ENCODE assay signal across 19 mouse cellular contexts in genomic region chr14:86898898-86899297, GRCm38 (mm10).
DNase-seq lines count a peak whose midpoint lies in the region; ATAC-seq and TF ChIP-seq lines count a peak whose summit lies in the region.
"Had no signal": no experiment of that assay in that cellular context is flagged by ENCODE, and none has a peak within 500 bp of the region (broad histone marks: within the 10 kb centered on the region; RNA-seq: fewer than 3 reads in every experiment).

No protein-coding gene starts in this region.

- DNase-seq in cerebellum, postnatal 10 days: peak; percentile 27 to 36
- peak; percentile 5 for DNase-seq in kidney, postnatal 0 days (ENCODE audit: low spot score)
- DNase-seq in kidney, postnatal 4 days: no peak
- DNase-seq in retina, postnatal 1 day: peak; percentile 10
- DNase-seq in retina, embryonic 14.5 days (ENCODE audit: low spot score): no peak
- no peak for DNase-seq in embryonic facial prominence, embryonic 10.5 days (ENCODE audit: low spot score)
- DNase-seq in B cell, adult 2 months: no peak
- DNase-seq: cerebellum, postnatal 36 days; gastrocnemius, postnatal 25 days; kidney, adult 9 months; liver, embryonic 13.5 days; lung, postnatal 4 days; thymus, postnatal 4 days had no signal

- H3K4me2 ChIP-seq in kidney, postnatal 0 days (ENCODE audit: low read length): no peak overlapping the region
- H3K4me2 ChIP-seq: embryonic facial prominence, embryonic 13.5 days; heart, embryonic 13.5 days; hindbrain, embryonic 12.5 days; liver, embryonic 13.5 days; neural tube, embryonic 13.5 days had no signal

- H3K27ac ChIP-seq in kidney, postnatal 0 days: no peak overlapping the region
- no peak overlapping the region for H3K27ac ChIP-seq in embryonic facial prominence, embryonic 10.5 days (replicated peaks)
- H3K27ac ChIP-seq: embryonic facial prominence, embryonic 13.5 days; heart, embryonic 13.5 days; hindbrain, embryonic 12.5 days; liver, embryonic 13.5 days; neural tube, embryonic 13.5 days had no signal

- H3K27me3 ChIP-seq in kidney, postnatal 0 days (ENCODE audit: insufficient read depth, low read length): no peaks in the 10 kb centered on the region
- no peaks in the 10 kb centered on the region for H3K27me3 ChIP-seq in embryonic facial prominence, embryonic 10.5 days (replicated peaks; ENCODE audit: low read depth, poor library complexity, severe bottlenecking)
- H3K27me3 ChIP-seq: embryonic facial prominence, embryonic 13.5 days; heart, embryonic 13.5 days; hindbrain, embryonic 12.5 days; liver, embryonic 13.5 days; neural tube, embryonic 13.5 days had no signal

- ATAC-seq in cerebellum, adult (ENCODE audit: insufficient number of reproducible peaks, low FRiP score, low TSS enrichment): no peak
- ATAC-seq in kidney, postnatal 0 days (replicated peaks; ENCODE audit: low FRiP score, low read depth): no peak
- ATAC-seq: midbrain, embryonic 16.5 days had no signal

- no peak overlapping the region for H3K4me3 ChIP-seq in kidney, postnatal 0 days (replicated peaks; ENCODE audit: low read depth, low read length)
- no peak overlapping the region for H3K4me3 ChIP-seq in embryonic facial prominence, embryonic 10.5 days
- H3K4me3 ChIP-seq: embryonic facial prominence, embryonic 13.5 days; heart, embryonic 13.5 days; hindbrain, embryonic 12.5 days; liver, embryonic 13.5 days; neural tube, embryonic 13.5 days had no signal

- H3K9ac ChIP-seq in kidney, postnatal 0 days (ENCODE audit: low read depth, low read length): no peak overlapping the region
- H3K9ac ChIP-seq: embryonic facial prominence, embryonic 13.5 days; heart, embryonic 13.5 days; hindbrain, embryonic 12.5 days; liver, embryonic 13.5 days; neural tube, embryonic 13.5 days had no signal

- H3K36me3 ChIP-seq in kidney, postnatal 0 days (ENCODE audit: insufficient read depth, low read length): no peaks in the 10 kb centered on the region
- H3K36me3 ChIP-seq in embryonic facial prominence, embryonic 10.5 days (replicated peaks): peaks cover 13% of the 10 kb centered on the region
- H3K36me3 ChIP-seq: embryonic facial prominence, embryonic 13.5 days; hindbrain, embryonic 12.5 days; neural tube, embryonic 13.5 days had no signal

- H3K4me1 ChIP-seq in kidney, postnatal 0 days (replicated peaks; ENCODE audit: insufficient read depth, low read length): no peaks in the 10 kb centered on the region
- H3K4me1 ChIP-seq in embryonic facial prominence, embryonic 10.5 days: no peaks in the 10 kb centered on the region
- H3K4me1 ChIP-seq: embryonic facial prominence, embryonic 13.5 days; heart, embryonic 13.5 days; hindbrain, embryonic 12.5 days; liver, embryonic 13.5 days; neural tube, embryonic 13.5 days had no signal

- H3K9me3 ChIP-seq in kidney, postnatal 0 days (replicated peaks; ENCODE audit: low read length): no peaks in the 10 kb centered on the region
- H3K9me3 ChIP-seq in embryonic facial prominence, embryonic 10.5 days: no peaks in the 10 kb centered on the region
- H3K9me3 ChIP-seq: embryonic facial prominence, embryonic 13.5 days; hindbrain, embryonic 12.5 days; liver, embryonic 13.5 days; neural tube, embryonic 13.5 days had no signal

- TF ChIP-seq CTCF in kidney, postnatal 0 days (IDR thresholded peaks at IDR 0.05; ENCODE audit: low read depth): peak; percentile 44

Comparison
In these comparisons a context has a peak if more than half of its experiments do, and no peak if none do; other contexts are left out.
1. DNase-seq: peak in cerebellum, postnatal 10 days (2 of 2), kidney, postnatal 0 days (single experiment) and retina, postnatal 1 day (single experiment); none in kidney, postnatal 4 days (0 of 2), retina, embryonic 14.5 days (single experiment), embryonic facial prominence, embryonic 10.5 days (single experiment) and B cell, adult 2 months (0 of 2).